Mouse (Mus musculus) T-cell, adult 2 months (primary cell): ENCODE measurements around the gene Hist1h4k.
A peak's percentile ranks its signal among the peaks of the same experiment; 100 is the strongest.
"Not testable (repeated sequence)": the region's sequence is repeated elsewhere in the genome, so short reads cannot be mapped to it uniquely, and the experiment has no call there.

Experiments used
- DNase-seq: peaks from one replicate; pipeline ENCODE4 v3.0.0; 2022; ENCODE audit warnings: low spot score

The Hist1h4k gene

GRCm38 (mm10) chr13:21754294-21755001 lies 4.1 kb upstream of the Hist1h4k start:
- DNase-seq = not testable (repeated sequence)

DNA sequence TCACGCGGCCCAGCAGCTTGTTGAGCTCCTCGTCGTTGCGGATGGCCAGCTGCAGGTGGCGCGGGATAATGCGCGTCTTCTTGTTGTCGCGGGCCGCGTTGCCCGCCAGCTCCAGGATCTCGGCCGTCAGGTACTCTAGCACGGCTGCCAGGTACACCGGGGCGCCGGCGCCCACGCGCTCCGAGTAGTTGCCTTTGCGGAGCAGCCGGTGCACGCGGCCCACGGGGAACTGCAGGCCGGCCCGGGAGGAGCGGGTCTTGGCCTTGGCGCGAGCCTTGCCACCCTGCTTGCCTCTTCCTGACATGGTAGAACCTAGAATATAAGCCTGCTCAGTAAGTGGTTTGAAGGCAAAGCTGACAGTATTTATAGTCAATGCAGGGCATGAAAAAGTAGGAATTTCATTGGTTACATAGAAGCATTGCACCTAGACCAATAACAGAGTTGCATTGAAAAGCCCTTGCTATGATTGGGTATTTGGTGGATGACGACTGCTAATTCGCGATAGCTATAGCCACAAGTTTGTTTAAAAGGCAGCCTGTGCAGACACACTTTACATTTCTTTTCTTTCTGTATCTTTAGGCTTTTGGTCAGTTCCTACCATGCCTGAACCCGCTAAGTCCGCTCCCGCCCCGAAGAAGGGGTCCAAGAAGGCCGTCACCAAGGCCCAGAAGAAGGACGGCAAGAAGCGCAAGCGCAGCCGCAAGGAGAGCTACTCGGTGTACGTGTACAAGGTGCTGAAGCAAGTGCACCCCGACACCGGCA lies 3.4 kb upstream of the Hist1h4k start, which contains the start of the genes Hist1h2ak and Hist1h2bn:
Gene Hist1h2ak (minus strand): TSS at position 304 of the 762 bp plus-strand sequence.
Gene Hist1h2bn (plus strand): TSS at position 600 of the 762 bp plus-strand sequence.
- peak; percentile 77 for DNase-seq

DNA sequence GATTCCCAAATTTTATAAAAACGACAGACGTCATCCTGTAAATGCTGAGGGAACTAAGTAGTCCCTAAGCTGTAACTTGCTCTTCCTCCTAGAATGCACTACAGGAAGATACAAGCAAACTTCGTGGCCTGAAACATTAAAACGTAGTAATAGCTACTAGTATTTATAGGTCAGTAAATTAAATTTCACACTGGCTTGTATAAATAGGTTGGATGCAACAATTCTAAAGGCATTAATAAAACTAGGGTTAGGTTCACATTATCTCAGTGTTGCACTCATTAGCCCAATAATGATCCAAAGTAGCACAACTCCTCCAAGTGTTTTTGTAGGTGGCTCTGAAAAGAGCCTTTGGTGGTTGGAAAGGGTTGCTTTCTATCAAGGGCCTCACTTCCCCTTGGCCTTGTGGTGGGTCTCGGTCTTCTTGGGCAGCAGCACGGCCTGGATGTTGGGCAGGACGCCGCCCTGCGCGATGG lies 2.8 kb upstream of the Hist1h4k start:
- DNase-seq = no peak

DNA sequence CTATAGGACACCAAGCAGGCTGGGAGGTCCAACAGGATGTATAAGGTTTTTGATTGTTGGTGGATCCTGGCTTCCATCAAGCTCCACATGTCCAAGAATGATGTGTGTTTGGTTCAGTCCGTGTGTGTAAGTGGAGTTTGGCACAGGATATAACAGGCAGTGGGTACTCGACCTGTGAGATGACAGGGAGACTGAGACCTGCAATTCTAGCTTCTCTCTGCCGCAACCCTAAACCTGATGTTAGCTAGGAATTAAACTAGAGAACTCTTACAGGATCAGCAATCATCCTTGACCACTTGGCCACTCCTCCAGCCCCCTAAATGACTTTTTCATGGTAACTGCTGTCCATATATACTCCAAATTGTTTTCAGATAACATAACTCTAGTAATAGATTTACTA lies 2.1 kb upstream of the Hist1h4k start:
- no peak for DNase-seq

GRCm38 (mm10) chr13:21751827-21752226 lies 1.5 kb upstream of the Hist1h4k start:
- DNase-seq = no peak

DNA sequence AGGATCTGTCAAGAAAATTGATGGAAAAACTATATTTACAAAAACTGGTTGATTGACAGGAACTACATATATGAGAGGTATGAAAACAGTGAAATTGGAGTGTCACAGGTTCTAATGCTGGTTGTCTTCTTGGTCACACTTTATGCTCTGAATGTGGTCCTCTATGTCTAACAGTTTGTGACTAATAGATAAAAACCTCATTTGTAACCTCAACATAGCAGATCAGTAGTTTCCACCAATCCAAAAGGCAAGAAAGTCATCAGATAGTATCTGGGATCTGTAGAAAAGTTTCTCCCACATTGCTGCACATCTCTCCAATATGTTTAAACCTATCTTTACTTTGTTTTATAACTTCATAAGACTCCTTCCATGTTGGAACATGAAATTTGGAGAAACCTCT lies 1.1 kb upstream of the Hist1h4k start:
- DNase-seq = no peak

- DNase-seq = no peak
Measured at GRCm38 (mm10) chr13:21749387-21750158, 732 bp downstream of the Hist1h4k start.

GRCm38 (mm10) chr13:21745006-21745405 lies 5.3 kb downstream of the Hist1h4k start:
- DNase-seq = no peak

GRCm38 (mm10) chr13:21734906-21735767 lies 15.2 kb downstream of the Hist1h4k start, which contains the start of gene Hist1h4j:
Gene Hist1h4j (plus strand): TSS chr13:21735064.
- DNase-seq = peak; percentile 62

DNA sequence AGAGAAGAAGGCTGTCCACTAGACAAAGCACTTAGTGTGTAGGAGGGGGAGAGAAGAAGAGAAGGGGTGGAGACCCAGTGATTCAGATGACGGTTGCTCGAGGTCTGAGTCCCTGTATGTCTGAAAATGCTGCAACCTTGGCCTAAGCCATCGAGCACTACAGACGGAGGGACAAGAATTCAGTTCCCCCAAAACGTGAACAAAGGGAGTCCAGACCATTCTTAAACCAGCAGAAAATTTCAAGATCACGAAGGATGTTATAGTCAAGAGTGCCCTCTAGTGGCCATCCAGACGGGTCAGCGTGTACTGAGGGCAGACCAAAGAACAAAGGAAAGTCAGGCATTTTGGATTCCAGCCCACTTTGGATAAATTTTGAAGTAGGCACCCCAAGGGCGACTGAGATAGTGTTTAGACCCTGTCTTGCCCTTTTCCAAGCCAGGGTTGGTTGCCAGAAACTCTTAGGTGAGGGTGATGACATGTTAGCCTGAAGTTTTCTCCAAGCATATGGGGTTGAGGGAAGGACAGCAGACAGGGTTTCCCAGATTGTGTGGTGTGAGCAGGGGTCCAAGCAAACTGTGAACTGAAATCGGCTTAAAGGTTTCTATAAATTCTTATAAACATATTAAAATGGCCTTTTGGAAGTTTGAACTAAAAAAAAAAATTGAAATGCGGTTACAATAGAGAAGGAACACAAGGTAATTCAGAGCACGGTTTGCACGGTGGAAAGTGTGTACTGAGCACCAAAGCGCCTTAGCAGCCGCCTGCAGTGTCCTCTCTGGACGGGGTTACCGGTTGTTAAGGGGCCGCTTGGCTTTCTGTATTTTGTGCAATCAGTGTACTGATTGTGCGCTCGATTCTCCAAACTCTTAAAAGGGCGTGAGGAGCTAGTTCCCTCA lies 16.0 kb downstream of the Hist1h4k start:
- peak; percentile 78 for DNase-seq

GRCm38 (mm10) chr13:21733466-21733865 lies 16.8 kb downstream of the Hist1h4k start:
- no peak for DNase-seq

DNA sequence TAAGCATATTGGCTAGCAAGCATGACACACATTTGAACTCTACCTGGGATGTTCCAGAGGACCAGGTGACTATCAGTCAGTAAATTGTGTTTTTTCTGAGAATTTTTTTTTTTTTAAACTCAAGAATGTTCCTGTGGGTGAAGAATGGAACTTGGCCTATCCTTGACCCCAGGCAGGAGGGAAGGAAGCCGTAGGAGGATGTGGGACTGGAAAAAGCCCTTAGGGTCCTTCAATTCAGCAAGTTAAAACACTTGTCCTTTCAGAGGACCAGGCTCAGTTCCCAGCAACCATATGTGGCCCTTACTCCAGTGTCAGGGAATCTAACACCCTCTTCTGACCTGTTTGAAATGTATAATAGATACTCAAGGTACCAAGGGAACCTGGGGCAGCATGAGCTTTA lies 20.8 kb downstream of the Hist1h4k start:
- DNase-seq = no peak

GRCm38 (mm10) chr13:21727948-21728572 lies 22.2 kb downstream of the Hist1h4k start:
- DNase-seq = no peak

- no peak for DNase-seq
Measured at GRCm38 (mm10) chr13:21722993-21723836, 27.1 kb downstream of the Hist1h4k start.

- DNase-seq = no peak
Measured at GRCm38 (mm10) chr13:21722373-21722925, 27.9 kb downstream of the Hist1h4k start.

GRCm38 (mm10) chr13:21721757-21722372 lies 28.4 kb downstream of the Hist1h4k start, which contains the start of gene Hist1h2bm:
Gene Hist1h2bm (plus strand): TSS chr13:21722044.
- DNase-seq = peak; percentile 53

DNA sequence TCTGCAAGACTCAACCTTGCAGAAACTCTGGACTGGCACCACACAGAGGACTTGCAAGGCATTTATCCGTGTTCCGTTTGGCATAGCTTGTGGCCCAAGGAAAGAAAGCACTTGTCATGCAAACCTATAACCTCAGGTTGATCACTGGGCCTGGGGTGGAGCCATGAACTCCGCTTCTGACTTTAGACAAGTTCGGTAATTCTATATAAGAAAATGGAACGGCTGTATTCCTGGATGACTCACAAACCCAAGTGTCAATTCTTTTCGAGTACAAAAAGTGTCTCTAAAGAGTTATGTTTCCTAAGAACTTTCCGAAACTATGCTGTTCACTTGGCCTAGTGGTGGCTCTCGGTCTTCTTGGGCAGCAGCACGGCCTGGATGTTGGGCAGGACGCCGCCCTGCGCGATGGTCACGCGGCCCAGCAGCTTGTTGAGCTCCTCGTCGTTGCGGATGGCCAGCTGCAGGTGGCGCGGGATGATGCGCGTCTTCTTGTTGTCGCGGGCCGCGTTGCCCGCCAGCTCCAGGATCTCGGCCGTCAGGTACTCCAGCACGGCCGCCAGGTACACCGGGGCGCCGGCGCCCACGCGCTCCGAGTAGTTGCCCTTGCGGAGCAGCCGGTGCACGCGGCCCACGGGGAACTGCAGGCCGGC lies 29.1 kb downstream of the Hist1h4k start:
- not testable (repeated sequence) for DNase-seq
